Mouse (Mus musculus): ENCODE measurements at regions not wholly inside any gene's neighbourhood (a gene's known extent, or its start where the extent isn't known, plus 50 kb on each side); places are given as distances from the start of the nearest gene placed in this dataset.

- TF ChIP-seq CTCF (IDR thresholded peaks at IDR 0.05; ENCODE audit: insufficient read depth, low read depth, low read length) (no peak), POLR2A (IDR thresholded peaks at IDR 0.05; ENCODE audit: insufficient read depth, low read depth, low read length) (no peak)
These were observed 56.5 kb upstream of the Clint1 start for GRCm38 (mm10) chr11:45795322-45795721.
